Mouse (Mus musculus): ENCODE results near the gene Necap2.
A peak's percentile ranks its signal among the peaks of the same experiment; 100 is the strongest.

Gene Necap2

DNA sequence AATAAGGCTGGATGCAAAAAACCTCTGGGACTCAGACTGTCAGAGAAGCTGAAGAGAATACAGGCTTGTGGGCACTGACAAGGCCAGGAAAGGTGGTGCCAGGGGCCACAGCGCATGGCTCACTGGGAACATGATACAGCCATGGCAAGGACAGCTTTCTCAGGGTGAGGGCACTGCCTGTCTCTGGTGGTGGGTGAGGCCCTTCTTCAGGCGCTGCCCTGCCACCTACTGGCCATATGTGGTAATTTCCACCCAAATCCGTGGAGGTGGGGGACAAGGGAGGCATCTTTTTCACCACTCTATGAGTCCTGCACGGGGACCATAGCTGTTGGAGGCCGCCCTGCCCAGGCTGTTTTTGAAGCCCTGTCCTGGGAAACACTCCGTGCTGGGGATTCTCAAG lies 46.4 kb downstream of the Necap2 start:
- peak; percentile 87 for DNase-seq (ENCODE audit: low read depth)

GRCm38 (mm10) chr4:141030541-141031206 lies 47.5 kb downstream of the Necap2 start:
- DNase-seq (ENCODE audit: low read depth), result no peak

DNA sequence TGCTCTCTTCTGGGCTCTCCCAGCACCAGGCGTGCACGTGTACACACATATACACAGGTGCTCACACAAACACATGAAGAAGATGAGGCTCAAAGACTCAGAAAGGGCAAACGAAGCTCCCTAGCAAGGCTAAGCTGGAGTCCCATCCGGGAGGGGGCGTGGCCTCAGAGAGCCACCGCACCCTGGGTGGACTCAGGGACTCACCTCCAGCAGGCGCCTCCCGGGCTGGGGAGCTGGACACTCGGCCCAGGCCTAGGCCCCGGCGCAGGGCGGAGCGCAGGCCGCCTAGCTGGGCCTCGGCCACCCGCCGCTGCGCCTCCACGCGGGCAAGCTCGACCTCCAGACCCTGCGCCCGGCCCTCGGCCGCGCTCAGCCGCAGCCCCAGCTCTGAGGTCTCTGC lies 53.2 kb downstream of the Necap2 start:
- DNase-seq (ENCODE audit: low read depth), result no peak

DNA sequence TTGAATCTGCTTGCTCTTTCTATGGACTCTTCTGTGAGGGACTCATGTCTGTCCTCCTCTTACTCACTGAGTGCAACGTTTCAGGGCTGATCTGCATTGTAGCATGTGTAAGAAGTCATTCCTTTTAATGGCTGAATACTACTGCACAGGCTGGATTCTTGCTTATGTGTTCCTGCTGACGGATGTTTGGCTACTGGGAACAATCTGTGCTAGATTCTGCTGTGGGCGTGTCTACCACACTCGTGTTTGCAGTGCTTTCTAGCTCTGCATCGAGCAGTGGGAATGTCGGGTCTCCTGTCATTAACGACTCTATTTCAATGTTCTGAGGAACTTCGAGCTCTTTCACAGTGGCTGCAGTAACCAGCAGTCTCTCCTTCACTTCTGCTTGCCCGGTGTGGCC lies 54.1 kb downstream of the Necap2 start:
- DNase-seq (ENCODE audit: low read depth), result no peak

DNA sequence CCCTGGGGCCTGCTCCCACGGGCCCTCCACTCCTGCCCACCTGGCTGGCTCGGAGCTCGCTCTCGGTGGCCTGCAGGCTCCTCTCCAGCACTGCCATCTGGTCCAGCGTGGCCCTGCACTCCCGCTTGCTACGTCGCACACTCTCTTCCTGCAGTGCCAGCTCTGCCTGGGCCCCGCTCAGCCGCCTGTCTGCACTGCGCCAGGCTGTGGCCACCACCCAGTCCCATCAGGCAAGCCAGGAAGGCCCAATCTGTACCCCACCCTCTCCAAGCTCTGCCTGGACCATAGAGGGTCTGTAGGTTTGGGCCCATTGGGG lies 56.6 kb downstream of the Necap2 start:
- no peak for DNase-seq (ENCODE audit: low read depth)

- DNase-seq (ENCODE audit: low read depth), result no peak
These were observed 57.1 kb downstream of the Necap2 start for GRCm38 (mm10) chr4:141020811-141021613.

DNA sequence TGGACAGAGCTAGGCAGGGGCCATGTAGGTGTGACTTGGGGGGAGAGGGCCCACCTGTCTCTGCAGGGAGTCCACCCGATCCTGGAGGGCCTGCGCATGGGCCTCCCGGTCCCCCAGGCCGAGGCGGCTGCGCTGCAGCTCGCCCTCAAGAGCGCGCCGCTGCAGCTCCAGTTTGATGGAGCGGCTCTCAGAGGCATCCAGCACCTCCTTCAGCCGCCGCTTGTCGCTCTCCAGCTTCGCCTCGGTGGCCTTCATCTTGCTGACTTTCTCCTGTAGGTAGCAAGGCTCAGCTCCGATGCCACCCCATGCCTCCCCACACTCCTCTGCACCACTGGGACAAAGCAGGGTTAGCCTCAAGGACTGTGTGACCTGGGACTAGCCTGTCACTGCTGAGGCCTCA lies 57.9 kb downstream of the Necap2 start:
- DNase-seq (ENCODE audit: low read depth), result no peak

DNA sequence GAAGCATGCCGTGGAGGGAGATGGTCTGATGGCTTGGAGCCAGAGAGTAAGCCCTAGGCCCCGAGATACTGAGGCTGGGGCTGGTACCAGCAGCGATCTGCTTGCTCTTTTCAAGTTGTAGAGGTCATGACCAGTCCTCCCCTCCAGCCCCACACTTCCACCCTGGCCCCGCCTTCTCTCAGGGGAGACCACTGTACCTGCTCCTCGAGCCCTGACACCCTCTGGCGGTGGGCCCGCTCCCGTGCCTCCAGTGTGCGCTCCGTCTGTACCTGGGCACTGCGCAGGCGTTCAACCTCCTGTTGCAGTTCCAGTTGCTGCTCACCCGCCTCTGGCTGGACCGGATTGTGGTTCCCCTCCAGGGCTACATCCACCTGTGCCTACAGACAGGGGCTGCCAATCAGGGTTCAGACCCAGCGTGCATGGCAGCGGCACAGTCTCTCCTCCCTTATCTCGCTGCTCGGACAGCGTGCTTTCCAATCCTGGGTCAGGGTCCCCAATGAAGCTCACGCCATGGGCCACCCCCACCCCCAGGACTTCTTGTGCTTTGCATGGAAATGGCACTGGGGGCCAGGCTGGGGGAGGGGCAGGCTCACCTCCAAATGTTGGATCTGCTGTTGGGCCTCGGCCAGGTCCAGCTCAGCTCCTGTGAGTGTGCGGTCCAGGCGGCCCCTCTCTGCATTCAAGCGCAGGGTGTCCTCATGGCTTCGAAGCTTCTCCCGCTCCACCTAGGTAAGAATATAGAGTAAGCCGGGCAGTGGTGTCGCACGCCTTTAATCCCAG lies 60.3 kb downstream of the Necap2 start:
- DNase-seq (ENCODE audit: low read depth), result no peak

Measured in induced T-regulatory cell, adult 2 months (primary cell).